Mouse (Mus musculus) neutrophil, adult 5-6 weeks (primary cell): ENCODE results near the gene Pold3. TPM values are rescaled to one million over a fixed set of nuclear protein-coding genes. Genes with fewer than 3 reads are reported as not detected.

ENCODE experiments used
- ATAC-seq: fragments of 151-379, 151-347 bp; 2 replicates; pipeline ENCODE4 v1.8.0; 2017; ENCODE audit warnings: mild to moderate bottlenecking, moderate TSS enrichment; ENCODE audit not compliant: insufficient number of reproducible peaks, poor library complexity, low FRiP score, severe bottlenecking; ENCODE audit errors: extremely low read depth
- total RNA-seq: library from RNA; stranded (forward); fragments of 200-1000 nt; gene quantifications from 2 replicates; pipeline ENCODE4 v1.2.3, GENCODE M21; 2017

The Pold3 gene
- total RNA-seq, 1 experiment from 2014 or later = 83.0 TPM

GRCm38 (mm10) chr7:100036495-100036894 lies 84.9 kb downstream of the Pold3 start:
- ATAC-seq = no peak

DNA sequence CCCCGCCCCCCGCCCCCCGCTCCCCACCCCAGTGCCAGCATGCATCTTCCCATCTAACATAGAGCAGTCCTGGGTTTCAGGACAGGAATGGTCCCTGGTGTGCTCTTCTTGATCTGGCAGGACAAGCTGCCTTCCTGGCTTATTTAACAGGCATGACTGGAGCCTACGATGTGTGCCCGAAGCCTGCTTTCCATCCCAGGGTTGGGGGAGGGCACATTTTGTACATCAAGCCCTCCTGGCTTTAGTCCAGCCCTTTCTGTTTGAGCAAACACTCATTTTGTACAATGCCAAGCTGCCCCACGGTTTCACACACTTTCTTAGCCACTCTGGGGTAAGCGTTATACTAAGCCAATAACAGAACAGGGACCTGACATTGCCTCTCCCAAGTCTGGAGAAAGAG lies 85.3 kb downstream of the Pold3 start:
- ATAC-seq = no peak

GRCm38 (mm10) chr7:100034815-100035463 lies 86.4 kb downstream of the Pold3 start:
- ATAC-seq = no peak

DNA sequence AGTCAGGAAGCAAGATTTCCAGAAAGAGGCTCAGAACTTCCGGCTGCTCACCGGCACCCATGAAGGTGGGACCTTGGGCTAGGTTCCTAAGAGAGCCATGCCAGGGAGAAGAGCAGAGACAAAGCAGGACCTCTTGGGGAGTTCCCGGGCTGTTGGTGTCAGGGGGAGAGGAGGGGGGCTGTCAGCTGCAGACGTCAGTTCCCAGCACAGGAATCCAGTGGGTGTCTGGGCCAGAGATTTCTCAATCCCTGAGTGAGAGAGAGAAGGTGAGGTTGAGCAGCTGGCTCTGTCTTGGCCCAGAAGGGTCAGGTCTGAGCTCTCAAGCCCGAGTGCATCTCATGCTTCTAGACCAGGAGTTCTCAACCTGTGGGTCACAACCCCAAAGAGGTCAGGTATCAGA lies 87.7 kb downstream of the Pold3 start:
- ATAC-seq = no peak

Other genes with a start within 250 kb of the Pold3 start
- gene Rnf169, start 141.1 kb downstream of the Pold3 start, total RNA-seq = 50.6 and 66.2 TPM in 2 replicates
- not detected in 2 replicates for gene Chrdl2, start 115.4 kb downstream of the Pold3 start, total RNA-seq
- gene Lipt2, start 37.7 kb upstream of the Pold3 start, total RNA-seq = 1.1 and 1.3 TPM in 2 replicates
- gene Kcne3, start 54.9 kb upstream of the Pold3 start, total RNA-seq = 0.47 TPM in 1 of 2 replicates, not detected in the other
- gene Pgm2l1, start 105.8 kb upstream of the Pold3 start, total RNA-seq = 13.5 and 13.8 TPM in 2 replicates
- not detected in 2 replicates for gene P4ha3, start 164.0 kb upstream of the Pold3 start, total RNA-seq